Mouse (Mus musculus): ENCODE measurements around the gene Cry2. TPM values are rescaled to one million over a fixed set of nuclear protein-coding genes. Genes with fewer than 3 reads are reported as not detected.

Cry2 gene
- polyA plus RNA-seq, 2 experiments = 6.0 to 6.2 TPM

DNA sequence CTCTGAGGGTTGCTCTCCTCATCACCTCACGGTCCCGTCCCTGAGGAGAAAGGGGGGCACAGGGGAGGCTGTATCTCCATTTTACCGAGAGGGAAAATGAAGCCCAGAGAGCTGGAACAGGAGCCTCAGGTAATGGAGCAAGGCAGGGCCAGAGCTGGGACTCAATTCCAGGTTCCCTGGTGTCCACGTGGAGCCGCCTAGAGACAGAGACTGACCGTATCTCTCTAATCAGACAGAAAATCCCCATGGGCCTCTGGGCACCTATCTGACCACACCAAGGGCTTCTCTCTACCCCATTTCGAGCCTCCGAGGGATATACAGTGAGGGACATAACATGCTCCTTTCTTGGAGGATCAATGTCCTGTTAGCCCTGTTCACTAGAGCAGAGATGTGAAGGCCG is 10.7 kb downstream of the Cry2 start:
- H3K27me3 ChIP-seq (ENCODE audit: control insufficient read depth, insufficient read depth, low read length) = no peaks in the 10 kb centered on the region
- 75% methylated on average over 9 of the region's 9 CpGs for WGBS (ENCODE audit: insufficient replicate concordance)
- H3K4me1 ChIP-seq (replicated peaks; ENCODE audit: control insufficient read depth in 2 of 2, insufficient read depth in 2 of 2, low read length in 1 of 2) = peaks cover 0 to 7% of the 10 kb centered on the region in 2 experiments; a peak in 2 of 4 replicates
- peaks cover 32% of the 10 kb centered on the region for H3K36me3 ChIP-seq (replicated peaks; ENCODE audit: control insufficient read depth, insufficient read depth, low read depth)
- H3K27ac ChIP-seq = no peak overlapping the region
- ATAC-seq (ENCODE audit: insufficient read depth) (no peak), DNase-seq (ENCODE audit: low read depth in 3 of 3, low spot score in 3 of 3) (no peak)
- no peaks in the 10 kb centered on the region for H3K9me3 ChIP-seq (ENCODE audit: control insufficient read depth, low read length)
- no peak overlapping the region for H3K4me3 ChIP-seq (ENCODE audit: insufficient read depth in 1 of 2, low read depth in 2 of 2, low read length in 2 of 2)
- TF ChIP-seq CTCF (IDR thresholded peaks at IDR 0.05; ENCODE audit: low read depth) = no peak
- no peak overlapping the region for H3K9ac ChIP-seq (replicated peaks)
- H3K4me2 ChIP-seq (ENCODE audit: low read depth) = no peak overlapping the region

DNA sequence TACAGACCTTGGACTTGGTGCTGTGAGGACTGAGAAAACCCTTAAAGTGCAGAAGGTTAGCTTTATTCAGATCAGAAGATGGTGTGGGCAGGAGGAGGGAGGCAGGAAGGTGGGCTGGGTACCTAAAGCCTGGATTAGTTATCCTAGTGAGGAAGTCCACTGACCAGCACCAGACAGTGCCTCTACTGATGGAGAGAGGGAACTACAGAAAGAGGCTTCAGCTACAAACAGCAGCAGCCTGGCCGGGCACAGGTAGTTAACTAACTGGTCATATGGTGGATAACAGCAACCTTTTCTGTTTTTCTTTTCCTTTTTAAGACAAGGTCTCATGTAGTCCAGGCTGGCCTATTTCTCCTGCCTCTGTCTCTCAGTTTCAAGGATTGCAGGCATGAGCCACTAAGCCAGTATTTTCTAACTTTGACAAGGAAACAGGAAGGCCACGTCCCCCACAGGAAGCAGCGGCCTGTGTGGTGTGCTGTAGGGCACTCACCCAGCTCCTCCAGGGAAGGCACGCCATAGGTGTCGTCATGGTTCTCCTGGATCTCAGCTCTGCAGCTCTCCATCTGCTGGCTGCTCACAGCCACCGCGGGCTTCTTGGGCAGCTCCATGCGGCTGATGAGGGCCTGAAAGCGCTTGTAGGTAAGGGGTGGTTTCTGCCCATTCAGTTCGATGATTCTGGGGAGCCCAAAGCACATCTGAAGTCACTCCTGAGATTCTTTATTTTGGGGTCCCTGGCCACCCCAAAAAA is 11.3 kb downstream of the Cry2 start:
- Histone ChIP-seq H3K36me3 (replicated peaks; ENCODE audit: control insufficient read depth, insufficient read depth, low read depth) (peaks cover 32% of the 10 kb centered on the region), H3K4me2 (ENCODE audit: low read depth) (no peak overlapping the region), H3K27me3 (ENCODE audit: control insufficient read depth, insufficient read depth, low read length) (no peaks in the 10 kb centered on the region), H3K9me3 (ENCODE audit: control insufficient read depth, low read length) (no peaks in the 10 kb centered on the region), H3K27ac (no peak overlapping the region), H3K4me1 (replicated peaks; ENCODE audit: control insufficient read depth in 2 of 2, insufficient read depth in 2 of 2, low read length in 1 of 2) (peaks cover 0 to 5% of the 10 kb centered on the region in 2 experiments; a peak in 2 of 4 replicates), H3K4me3 (ENCODE audit: insufficient read depth in 1 of 2, low read depth in 2 of 2, low read length in 2 of 2) (no peak overlapping the region), H3K9ac (replicated peaks) (no peak overlapping the region)
- ATAC-seq (ENCODE audit: insufficient read depth) (no peak), DNase-seq (ENCODE audit: low read depth in 3 of 3, low spot score in 3 of 3) (no peak)
- WGBS (ENCODE audit: insufficient replicate concordance) = 44% methylated on average over 10 of the region's 10 CpGs
- TF ChIP-seq EP300 (IDR thresholded peaks at IDR 0.05; ENCODE audit: low read depth) (no peak), CTCF (IDR thresholded peaks at IDR 0.05; ENCODE audit: low read depth) (peak; percentile 38)

DNA sequence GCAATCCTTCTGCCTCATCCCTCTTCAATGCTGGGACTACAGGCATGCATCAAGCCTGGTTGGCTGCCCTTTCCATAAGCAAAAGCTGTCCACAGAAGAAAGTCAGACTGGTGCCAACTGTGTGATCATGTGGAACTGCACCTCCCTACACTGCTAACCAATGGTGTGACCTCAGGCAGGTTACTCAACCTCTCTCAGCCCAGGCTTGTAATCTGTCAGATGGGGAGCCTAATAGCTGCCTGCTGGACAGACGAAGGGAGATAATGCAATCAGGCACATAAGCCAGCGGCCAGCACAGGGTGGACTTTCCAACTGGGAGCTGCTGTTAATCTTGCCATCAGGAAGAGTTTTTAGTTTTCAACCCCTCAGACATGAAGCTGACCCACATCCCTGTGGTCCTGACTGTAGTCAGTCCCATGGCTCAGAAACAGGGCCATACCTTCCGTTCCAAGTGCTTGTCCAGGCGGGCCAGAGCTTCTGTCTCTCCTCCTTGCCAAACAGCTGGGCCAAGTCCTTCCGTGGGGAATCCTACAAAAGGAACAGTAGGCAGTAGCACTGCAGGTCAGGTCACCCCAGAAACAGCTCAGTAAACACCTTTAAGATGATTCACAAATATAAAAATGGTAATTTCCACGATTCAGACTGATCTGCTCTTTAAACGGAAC is 12.0 kb downstream of the Cry2 start:
- Histone ChIP-seq H3K36me3 (replicated peaks; ENCODE audit: control insufficient read depth, insufficient read depth, low read depth) (peaks cover 32% of the 10 kb centered on the region), H3K27ac (no peak overlapping the region), H3K4me1 (replicated peaks; ENCODE audit: control insufficient read depth in 2 of 2, insufficient read depth in 2 of 2, low read length in 1 of 2) (peaks cover 0 to 4% of the 10 kb centered on the region in 2 experiments; a peak in 1 of 4 replicates), H3K9ac (replicated peaks) (no peak overlapping the region), H3K27me3 (ENCODE audit: control insufficient read depth, insufficient read depth, low read length) (no peaks in the 10 kb centered on the region), H3K9me3 (ENCODE audit: control insufficient read depth, low read length) (no peaks in the 10 kb centered on the region), H3K4me2 (ENCODE audit: low read depth) (no peak overlapping the region), H3K4me3 (ENCODE audit: insufficient read depth in 1 of 2, low read depth in 2 of 2, low read length in 2 of 2) (no peak overlapping the region)
- ATAC-seq (ENCODE audit: insufficient read depth) (no peak), DNase-seq (ENCODE audit: low read depth in 3 of 3, low spot score in 3 of 3) (no peak)
- TF ChIP-seq CTCF (IDR thresholded peaks at IDR 0.05; ENCODE audit: low read depth) = no peak
- TF ChIP-seq EP300 (IDR thresholded peaks at IDR 0.05; ENCODE audit: low read depth) = no peak
- WGBS (ENCODE audit: insufficient replicate concordance) = 77% methylated on average over 7 of the region's 7 CpGs

DNA sequence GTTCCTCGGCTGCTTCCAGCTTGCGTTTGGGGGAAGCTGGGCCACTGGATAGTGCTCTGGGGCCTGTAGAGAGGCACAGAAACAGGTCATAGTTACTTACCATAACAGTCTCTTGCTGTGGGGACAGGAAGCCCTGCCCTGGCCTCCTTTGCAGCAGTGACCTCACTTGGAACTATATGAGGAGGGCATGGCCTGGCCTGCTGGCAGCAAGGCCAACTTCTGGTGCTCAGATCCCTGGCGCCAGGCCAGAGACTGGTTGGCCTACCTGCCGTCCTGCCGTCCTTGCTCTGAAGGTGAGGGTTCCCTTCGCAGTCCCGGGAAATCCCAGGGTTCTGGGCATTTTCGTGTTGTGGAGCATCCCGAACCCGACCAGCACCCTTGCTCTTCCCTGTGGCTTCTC is 22.1 kb downstream of the Cry2 start:
- no peak overlapping the region for H3K27ac ChIP-seq
- H3K9ac ChIP-seq (replicated peaks) = no peak overlapping the region
- no peak for ATAC-seq (ENCODE audit: insufficient read depth)
- H3K27me3 ChIP-seq (ENCODE audit: control insufficient read depth, insufficient read depth, low read length) = no peaks in the 10 kb centered on the region
- H3K4me3 ChIP-seq (ENCODE audit: insufficient read depth in 1 of 2, low read depth in 2 of 2, low read length in 2 of 2) = no peak overlapping the region
- H3K36me3 ChIP-seq (replicated peaks; ENCODE audit: control insufficient read depth, insufficient read depth, low read depth) = peaks cover 26% of the 10 kb centered on the region
- no peaks in the 10 kb centered on the region for H3K4me1 ChIP-seq (replicated peaks; ENCODE audit: control insufficient read depth in 2 of 2, insufficient read depth in 2 of 2, low read length in 1 of 2)
- H3K4me2 ChIP-seq (ENCODE audit: low read depth) = no peak overlapping the region
- no peak for TF ChIP-seq CTCF (IDR thresholded peaks at IDR 0.05; ENCODE audit: low read depth)
- no peak for DNase-seq (ENCODE audit: low read depth in 3 of 3, low spot score in 3 of 3)
- 86% methylated on average over 10 of the region's 10 CpGs for WGBS (ENCODE audit: insufficient replicate concordance)
- no peaks in the 10 kb centered on the region for H3K9me3 ChIP-seq (ENCODE audit: control insufficient read depth, low read length)

DNA sequence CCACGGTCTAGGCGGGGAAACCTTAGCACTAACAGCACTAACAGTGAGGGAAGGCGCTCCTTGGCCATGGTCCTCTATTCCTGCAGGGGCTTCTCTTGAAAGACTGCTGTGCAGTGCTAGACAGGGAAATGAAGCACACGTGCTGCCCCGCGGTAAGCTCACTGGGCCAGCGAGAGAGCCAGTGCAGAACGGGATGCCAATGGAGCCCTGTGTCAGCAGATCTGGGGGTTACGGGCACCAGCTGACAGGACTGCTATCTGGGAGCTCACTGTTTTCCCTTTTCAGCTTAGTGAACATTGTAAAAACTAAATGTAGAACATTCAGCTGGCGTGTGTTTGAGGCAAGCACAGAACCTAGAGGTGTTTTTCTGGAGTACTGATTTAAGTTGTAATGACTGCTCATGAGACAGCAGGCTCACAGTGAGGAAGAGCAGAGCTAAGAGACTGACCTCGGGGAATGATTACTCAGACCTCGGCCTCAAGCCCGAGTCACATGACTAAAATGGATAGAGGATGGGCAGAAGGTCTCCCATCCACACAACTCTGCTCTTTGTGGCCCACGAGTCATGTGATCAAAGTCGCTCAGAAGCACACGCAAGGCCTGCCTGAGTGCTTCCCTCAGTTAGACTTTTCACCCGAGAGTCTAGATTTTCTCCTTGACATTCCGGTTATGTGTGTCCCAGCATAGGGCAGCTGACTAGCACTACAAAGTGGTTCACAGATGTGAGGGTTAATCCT is 25.4 kb downstream of the Cry2 start:
- Histone ChIP-seq H3K4me2 (ENCODE audit: low read depth) (no peak overlapping the region), H3K27me3 (ENCODE audit: control insufficient read depth, insufficient read depth, low read length) (no peaks in the 10 kb centered on the region), H3K4me1 (replicated peaks; ENCODE audit: control insufficient read depth in 2 of 2, insufficient read depth in 2 of 2, low read length in 1 of 2) (no peaks in the 10 kb centered on the region), H3K4me3 (ENCODE audit: insufficient read depth in 1 of 2, low read depth in 2 of 2, low read length in 2 of 2) (no peak overlapping the region), H3K9ac (replicated peaks) (no peak overlapping the region), H3K36me3 (replicated peaks; ENCODE audit: control insufficient read depth, insufficient read depth, low read depth) (peaks cover 19% of the 10 kb centered on the region), H3K27ac (no peak overlapping the region), H3K9me3 (ENCODE audit: control insufficient read depth, low read length) (no peaks in the 10 kb centered on the region)
- TF ChIP-seq CTCF (IDR thresholded peaks at IDR 0.05; ENCODE audit: low read depth) (no peak), EP300 (IDR thresholded peaks at IDR 0.05; ENCODE audit: low read depth) (no peak)
- no peak for DNase-seq (ENCODE audit: low read depth in 3 of 3, low spot score in 3 of 3)
- WGBS (ENCODE audit: insufficient replicate concordance) = 82% methylated on average over 18 of the region's 18 CpGs
- no peak for ATAC-seq (ENCODE audit: insufficient read depth)

All from liver, embryonic 14.5 days (tissue).